Mouse (Mus musculus) lung, postnatal 0 days (tissue): ENCODE results near the gene Traf7.

Experiments used
- CTCF ChIP-seq: IDR thresholded peaks from 2 replicates; pipeline ENCODE4 v1.5.1; 2016; ENCODE audit warnings: antibody characterized with exemption, mild to moderate bottlenecking
- EP300 ChIP-seq: IDR thresholded peaks from 2 replicates; pipeline ENCODE4 v1.6.1; 2016; ENCODE audit warnings: antibody characterized with exemption, mild to moderate bottlenecking, control low read depth

GRCm38 (mm10) chr17:24463374-24464133, 64.2 kb downstream of the Traf7 start:
- no peak; the same call in 1 of the 2 replicates for TF ChIP-seq CTCF
- TF ChIP-seq EP300, result no peak
